Mouse (Mus musculus) stomach, postnatal 0 days (tissue): ENCODE data around the gene Acaca. TPM values are rescaled to one million over a fixed set of nuclear protein-coding genes. Genes with fewer than 3 reads are reported as not detected.
A peak's percentile ranks its signal among the peaks of the same experiment; 100 is the strongest.

Experiments used
- ATAC-seq: fragments of 200-750 bp; cut with Nextera tagmentation; 2 replicates; pipeline ENCODE4 v1.8.0; 2017; ENCODE audit not compliant: low FRiP score, low TSS enrichment
- DNase-seq: peaks from one replicate; pipeline ENCODE4 v3.0.0-alpha.2; 2016; ENCODE audit warnings: low spot score
- H3K27ac ChIP-seq: fragments of 300-500 bp; sonication (generic); replicated peaks from 2 replicates; pipeline ENCODE4 v1.5.1; 2014; ENCODE audit warnings: mild to moderate bottlenecking, control low read depth
- H3K27me3 ChIP-seq: fragments of 300-500 bp; sonication (generic); 2 replicates; pipeline ENCODE4 v1.6.1; 2014; ENCODE audit warnings: low read length; ENCODE audit not compliant: control insufficient read depth, insufficient read depth
- H3K36me3 ChIP-seq: fragments of 300-500 bp; sonication (generic); 2 replicates; pipeline ENCODE4 v1.6.1; 2014; ENCODE audit warnings: low read length, mixed read lengths; ENCODE audit not compliant: control insufficient read depth, insufficient read depth
- H3K4me1 ChIP-seq: fragments of 300-500 bp; sonication (generic); replicated peaks from 2 replicates; pipeline ENCODE4 v1.6.1; 2014; ENCODE audit warnings: antibody characterized with exemption; ENCODE audit not compliant: control insufficient read depth, insufficient read depth
- H3K4me2 ChIP-seq: fragments of 300-500 bp; sonication (generic); replicated peaks from 2 replicates; pipeline ENCODE4 v1.6.1; 2014; ENCODE audit warnings: low read depth, mild to moderate bottlenecking, control low read depth, moderate library complexity
- H3K4me3 ChIP-seq: fragments of 300-500 bp; sonication (generic); 2 replicates; pipeline ENCODE4 v1.5.1; 2014; ENCODE audit warnings: low read depth, low read length, control low read depth
- H3K9ac ChIP-seq: fragments of 300-500 bp; sonication (generic); 2 replicates; pipeline ENCODE4 v1.6.1; 2014; ENCODE audit warnings: mild to moderate bottlenecking, low read length, control low read depth, mixed read lengths
- H3K9me3 ChIP-seq: fragments of 300-500 bp; sonication (generic); 2 replicates; pipeline ENCODE4 v1.6.1; 2016; ENCODE audit warnings: low read length; ENCODE audit not compliant: control insufficient read depth
- CTCF ChIP-seq: IDR thresholded peaks from 2 replicates; pipeline ENCODE4 v1.5.1; 2016; ENCODE audit warnings: antibody characterized with exemption, low read depth, mild to moderate bottlenecking, moderate library complexity
- EP300 ChIP-seq: optimal IDR thresholded peaks from 2 replicates; pipeline ENCODE3; 2016; ENCODE audit warnings: antibody characterized with exemption
- WGBS: fragments of 180-500 bp; shearing (Covaris S2); extraction: QIAGEN DNeasy Blood & Tissue Kit; methylation state at CpG from one replicate; pipeline ENCODE4 v1.1.7; 2014; 5-methylcytosine and 5-hydroxymethylcytosine counted together
- polyA plus RNA-seq: library from polyadenylated mRNA; unstranded; fragments of >200 nt; fragmentation: Nextera tagmentation; extraction: Ambion mirVana; gene quantifications from 2 replicates; pipeline ENCODE4 v1.2.1, GENCODE M21; 2015

The Acaca gene
- polyA plus RNA-seq, 1 experiment from 2014 or later, result 4.5 TPM

DNA sequence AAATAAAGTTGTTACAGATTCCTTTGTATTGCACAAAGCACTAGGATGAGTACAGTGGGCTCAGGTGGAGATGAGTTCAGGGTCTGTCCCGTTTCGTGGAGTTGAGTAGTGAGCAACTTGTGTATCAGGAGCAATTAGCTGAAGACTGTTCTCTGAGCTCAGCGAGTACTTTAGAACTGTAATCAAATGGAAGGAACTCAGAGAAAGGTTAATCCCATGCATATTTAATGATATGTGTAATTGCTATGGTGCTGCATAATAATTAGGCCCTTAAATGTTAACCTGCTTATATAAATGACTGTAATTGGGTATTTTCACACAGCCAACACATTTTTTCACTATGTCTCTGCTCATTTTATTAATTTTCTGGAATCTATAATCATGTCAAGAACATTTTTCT, 7.0 kb downstream of the Acaca start:
- Histone ChIP-seq H3K9ac (no peak overlapping the region), H3K27me3 (no peaks in the 10 kb centered on the region), H3K4me1 (no peaks in the 10 kb centered on the region), H3K4me3 (no peak overlapping the region), H3K9me3 (no peaks in the 10 kb centered on the region), H3K36me3 (no peaks in the 10 kb centered on the region), H3K4me2 (no peak overlapping the region), H3K27ac (no peak overlapping the region)
- DNase-seq, result no peak
- 80% methylated on average over 3 of the region's 3 CpGs for WGBS
- TF ChIP-seq CTCF (no peak), EP300 (no peak)
- no peak for ATAC-seq

DNA sequence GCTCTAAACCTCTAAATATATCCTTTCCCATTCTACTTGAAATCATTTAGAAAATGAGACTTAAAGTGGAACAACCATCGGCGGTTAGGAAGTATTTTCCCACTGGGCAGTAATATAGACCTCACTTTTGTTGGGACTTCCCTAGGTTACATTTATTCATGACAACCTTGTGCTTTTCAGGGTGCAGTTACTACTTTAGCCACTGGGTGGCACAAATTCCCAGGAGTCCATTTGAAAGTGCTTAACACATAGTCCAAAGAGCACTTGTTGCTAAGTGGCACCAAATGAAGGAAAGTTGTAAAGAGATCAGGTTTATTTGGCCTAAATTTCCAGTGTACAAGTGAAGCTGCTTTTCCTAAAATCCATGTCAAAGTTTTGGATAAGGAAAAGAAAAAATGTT, 12.3 kb downstream of the Acaca start:
- DNase-seq (peak; percentile 72), ATAC-seq (no peak)
- WGBS, result 45% methylated on average over 2 of the region's 2 CpGs
- Histone ChIP-seq H3K4me2 (no peak overlapping the region), H3K4me3 (no peak overlapping the region), H3K36me3 (no peaks in the 10 kb centered on the region), H3K27me3 (no peaks in the 10 kb centered on the region), H3K9ac (no peak overlapping the region), H3K4me1 (no peaks in the 10 kb centered on the region), H3K9me3 (no peaks in the 10 kb centered on the region), H3K27ac (no peak overlapping the region)
- TF ChIP-seq EP300 (no peak), CTCF (peak; percentile 81)

DNA sequence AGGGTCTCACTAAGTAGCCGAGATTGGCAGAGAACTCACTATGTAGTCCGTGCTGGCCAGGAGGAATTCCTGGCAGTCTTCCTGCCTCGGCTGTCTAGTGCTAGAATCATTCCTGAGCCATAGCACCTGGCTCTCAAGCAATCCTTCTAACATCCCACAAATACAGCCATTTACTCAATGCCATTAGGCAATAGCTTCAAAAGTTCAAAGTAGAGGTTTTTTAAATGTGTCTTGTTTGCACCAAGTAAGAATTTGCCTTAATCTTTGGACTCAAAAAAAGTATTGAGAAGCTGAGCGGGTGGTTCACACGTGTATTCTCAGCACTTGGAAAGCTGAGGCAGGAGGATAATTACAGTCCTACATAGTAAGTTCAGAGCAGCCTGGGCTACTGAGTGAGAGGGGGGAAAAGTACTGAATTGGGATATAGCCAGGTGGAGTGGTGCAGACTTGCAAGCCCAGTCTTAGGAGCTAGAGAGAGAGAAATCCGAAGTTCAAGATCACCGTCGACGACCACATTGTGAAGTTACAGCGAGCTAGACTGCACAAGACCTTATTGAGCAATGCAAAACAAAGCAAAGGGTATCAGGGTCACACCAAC, 15.8 kb downstream of the Acaca start:
- H3K27me3 ChIP-seq, result no peaks in the 10 kb centered on the region
- H3K9ac ChIP-seq, result no peak overlapping the region
- no peaks in the 10 kb centered on the region for H3K9me3 ChIP-seq
- DNase-seq (no peak), ATAC-seq (no peak)
- H3K36me3 ChIP-seq, result no peaks in the 10 kb centered on the region
- no peaks in the 10 kb centered on the region for H3K4me1 ChIP-seq
- TF ChIP-seq CTCF, result no peak
- TF ChIP-seq EP300, result no peak
- H3K4me2 ChIP-seq, result no peak overlapping the region
- no peak overlapping the region for H3K27ac ChIP-seq
- WGBS, result 55% methylated on average over 10 of the region's 10 CpGs
- no peak overlapping the region for H3K4me3 ChIP-seq

DNA sequence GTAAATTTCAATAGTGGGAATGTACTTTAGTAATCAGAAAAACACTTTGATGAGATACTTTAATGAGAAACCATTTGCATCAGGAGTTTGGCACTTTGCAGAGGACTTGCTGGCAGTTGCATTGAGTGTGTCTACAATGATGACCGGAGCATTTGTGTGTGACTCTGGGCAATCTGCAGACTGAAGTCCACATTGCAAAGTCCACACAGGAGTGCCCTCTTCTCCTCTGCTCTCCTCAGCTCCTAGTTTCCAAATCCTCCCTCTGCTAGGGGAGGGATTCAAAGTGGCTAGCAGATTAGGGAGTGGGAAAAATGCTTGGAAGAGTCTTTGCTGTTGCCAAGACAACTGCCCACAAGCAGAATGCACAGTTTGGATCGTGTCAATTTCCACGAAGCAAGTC, 16.6 kb downstream of the Acaca start:
- TF ChIP-seq EP300, result no peak
- no peak for TF ChIP-seq CTCF
- Histone ChIP-seq H3K36me3 (no peaks in the 10 kb centered on the region), H3K9ac (no peak overlapping the region), H3K27me3 (no peaks in the 10 kb centered on the region), H3K4me1 (no peaks in the 10 kb centered on the region), H3K9me3 (no peaks in the 10 kb centered on the region), H3K4me3 (no peak overlapping the region), H3K4me2 (no peak overlapping the region), H3K27ac (no peak overlapping the region)
- ATAC-seq (no peak), DNase-seq (no peak)
- 56% methylated on average over 3 of the region's 3 CpGs for WGBS

DNA sequence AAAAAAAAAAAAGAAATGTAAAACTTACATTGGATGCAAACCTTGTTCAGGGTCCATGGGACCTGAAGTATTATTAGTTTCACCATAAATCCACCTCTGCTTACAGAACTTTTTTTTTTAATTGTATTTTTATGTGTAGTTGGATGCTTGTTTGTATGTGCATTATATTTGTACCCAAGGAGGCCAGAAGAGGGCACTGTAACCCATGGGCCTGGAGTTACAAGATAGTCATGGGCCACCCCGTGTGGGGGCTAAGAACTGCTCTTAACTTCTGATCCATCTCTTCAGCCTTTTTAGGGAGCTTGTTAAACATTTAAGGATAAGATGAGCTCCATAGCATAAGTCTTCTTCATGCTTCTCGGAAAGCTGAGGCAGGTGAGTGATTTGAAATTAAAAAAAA, 21.4 kb downstream of the Acaca start:
- Histone ChIP-seq H3K27ac (no peak overlapping the region), H3K36me3 (no peaks in the 10 kb centered on the region), H3K4me3 (no peak overlapping the region), H3K27me3 (no peaks in the 10 kb centered on the region), H3K9me3 (no peaks in the 10 kb centered on the region), H3K4me2 (no peak overlapping the region), H3K4me1 (no peaks in the 10 kb centered on the region), H3K9ac (no peak overlapping the region)
- TF ChIP-seq CTCF (peak; percentile 52), EP300 (no peak)
- DNase-seq (no peak), ATAC-seq (no peak)
- 65% methylated on average over 2 of the region's 2 CpGs for WGBS

DNA sequence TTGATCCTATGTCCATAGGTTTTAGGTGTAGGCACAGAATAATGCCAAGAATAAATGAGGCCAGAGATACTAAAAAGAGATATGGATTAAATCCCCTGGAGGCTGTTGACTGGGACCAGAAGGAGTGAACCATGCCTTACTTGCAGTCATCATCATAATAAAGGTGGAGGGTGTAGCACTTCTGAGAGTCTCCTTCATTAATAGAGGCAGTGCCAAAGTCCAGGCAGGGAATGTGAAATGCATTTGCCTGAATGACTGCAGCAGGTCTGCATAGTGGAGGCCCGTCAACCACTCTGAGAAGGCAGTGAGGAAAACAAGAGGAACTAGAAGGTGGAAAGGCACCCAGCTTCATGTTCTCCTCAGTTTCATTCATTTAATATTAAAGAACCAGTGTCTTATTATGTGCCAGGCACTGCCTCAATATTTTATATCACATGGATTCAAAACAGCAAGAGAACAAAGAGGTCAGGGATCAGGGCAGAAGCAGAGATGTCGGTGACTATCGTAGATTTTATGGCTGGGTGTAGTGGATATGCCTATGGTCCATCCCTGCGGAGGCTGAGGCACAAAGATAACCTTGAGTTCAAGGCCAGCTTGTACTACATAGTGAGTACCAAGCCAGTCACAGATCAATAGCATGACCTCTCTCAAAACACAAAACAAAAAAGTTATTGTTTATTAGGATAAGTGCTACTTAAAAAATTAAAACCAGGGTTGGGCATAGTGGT, 27.2 kb downstream of the Acaca start:
- H3K36me3 ChIP-seq, result no peaks in the 10 kb centered on the region
- no peak overlapping the region for H3K4me3 ChIP-seq
- ATAC-seq (no peak), DNase-seq (no peak)
- H3K4me1 ChIP-seq, result no peaks in the 10 kb centered on the region
- H3K27ac ChIP-seq, result no peak overlapping the region
- H3K4me2 ChIP-seq, result no peak overlapping the region
- H3K9me3 ChIP-seq, result no peaks in the 10 kb centered on the region
- H3K9ac ChIP-seq, result no peak overlapping the region
- WGBS, result 83% methylated on average over 4 of the region's 4 CpGs
- no peaks in the 10 kb centered on the region for H3K27me3 ChIP-seq
- TF ChIP-seq EP300 (no peak), CTCF (no peak)
